Mouse (Mus musculus): ENCODE measurements at regions not wholly inside any gene's neighbourhood (a gene's known extent, or its start where the extent isn't known, plus 50 kb on each side); places are given as distances from the start of the nearest gene placed in this dataset.

GRCm38 (mm10) chr9:120855293-120856050 is 73.5 kb upstream of the Ctnnb1 start:
- DNase-seq (ENCODE audit: low read depth in 1 of 2, low spot score in 2 of 2), result no peak

- no peak for DNase-seq (ENCODE audit: low read depth in 1 of 2, low spot score in 2 of 2)
Measured at GRCm38 (mm10) chr9:120857849-120858510, 71.0 kb upstream of the Ctnnb1 start.

- no peak for DNase-seq (ENCODE audit: low read depth in 1 of 2, low spot score in 2 of 2)
Measured at GRCm38 (mm10) chr9:120860969-120861595, 67.9 kb upstream of the Ctnnb1 start.

GRCm38 (mm10) chr9:120861788-120862345 is 67.1 kb upstream of the Ctnnb1 start:
- no peak for DNase-seq (ENCODE audit: low read depth in 1 of 2, low spot score in 2 of 2)

- DNase-seq (ENCODE audit: low read depth in 1 of 2, low spot score in 2 of 2), result no peak
Measured at GRCm38 (mm10) chr9:120864410-120864809, 64.6 kb upstream of the Ctnnb1 start.

- no peak for DNase-seq (ENCODE audit: low read depth in 1 of 2, low spot score in 2 of 2)
Measured at GRCm38 (mm10) chr9:120866251-120866650, 62.8 kb upstream of the Ctnnb1 start.

GRCm38 (mm10) chr9:120866709-120867108 is 62.3 kb upstream of the Ctnnb1 start:
- no peak for DNase-seq (ENCODE audit: low read depth in 1 of 2, low spot score in 2 of 2)

GRCm38 (mm10) chr9:120867861-120868260 is 61.2 kb upstream of the Ctnnb1 start:
- DNase-seq (ENCODE audit: low read depth in 1 of 2, low spot score in 2 of 2), result no peak

GRCm38 (mm10) chr9:120868330-120868729 is 60.7 kb upstream of the Ctnnb1 start:
- DNase-seq (ENCODE audit: low read depth in 1 of 2, low spot score in 2 of 2), result no peak

GRCm38 (mm10) chr9:120869432-120870081 is 59.5 kb upstream of the Ctnnb1 start:
- no peak for DNase-seq (ENCODE audit: low read depth in 1 of 2, low spot score in 2 of 2)

GRCm38 (mm10) chr9:120873293-120873692 is 55.7 kb upstream of the Ctnnb1 start:
- no peak for DNase-seq (ENCODE audit: low read depth in 1 of 2, low spot score in 2 of 2)

- no peak for DNase-seq (ENCODE audit: low read depth in 1 of 2, low spot score in 2 of 2)
Measured at GRCm38 (mm10) chr9:120874416-120874976, 54.5 kb upstream of the Ctnnb1 start.

GRCm38 (mm10) chr9:120877101-120877500 is 51.9 kb upstream of the Ctnnb1 start:
- no peak for DNase-seq (ENCODE audit: low read depth in 1 of 2, low spot score in 2 of 2)
